Mouse (Mus musculus) cerebellum, postnatal 4 days (tissue): ENCODE data around the gene Fam171a2.
"Not testable (repeated sequence)": the region's sequence is repeated elsewhere in the genome, so short reads cannot be mapped to it uniquely, and the experiment has no call there.

ENCODE experiments used
- DNase-seq, 2 experiments: peaks; one replicate each; pipeline ENCODE4 v3.0.0; 2022; ENCODE audit warnings: low spot score in 2 of 2, mixed read lengths in 1 of 2

Fam171a2 gene

DNA sequence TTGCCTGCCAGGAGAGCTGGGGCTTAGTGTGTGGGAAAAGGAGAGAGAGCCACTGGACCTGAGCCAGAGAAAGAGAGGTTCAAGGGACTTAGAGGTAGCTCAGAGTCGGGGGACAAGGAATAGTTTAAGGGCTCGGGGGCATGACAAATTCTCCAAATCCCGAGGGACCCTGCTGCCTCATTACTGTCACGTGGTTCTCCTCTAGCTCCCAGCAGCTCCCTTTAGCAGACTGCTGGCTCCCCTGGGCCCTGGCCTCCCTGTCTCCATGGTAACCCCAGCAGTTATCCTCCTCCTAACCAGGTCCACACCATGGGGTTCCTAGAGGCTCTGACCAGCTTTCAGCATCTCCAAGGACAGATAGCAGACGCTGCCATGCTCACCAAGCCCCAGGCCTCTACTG lies 52.2 kb downstream of the Fam171a2 start:
- DNase-seq, result peak in 1 of 2 experiments; percentile 26

DNA sequence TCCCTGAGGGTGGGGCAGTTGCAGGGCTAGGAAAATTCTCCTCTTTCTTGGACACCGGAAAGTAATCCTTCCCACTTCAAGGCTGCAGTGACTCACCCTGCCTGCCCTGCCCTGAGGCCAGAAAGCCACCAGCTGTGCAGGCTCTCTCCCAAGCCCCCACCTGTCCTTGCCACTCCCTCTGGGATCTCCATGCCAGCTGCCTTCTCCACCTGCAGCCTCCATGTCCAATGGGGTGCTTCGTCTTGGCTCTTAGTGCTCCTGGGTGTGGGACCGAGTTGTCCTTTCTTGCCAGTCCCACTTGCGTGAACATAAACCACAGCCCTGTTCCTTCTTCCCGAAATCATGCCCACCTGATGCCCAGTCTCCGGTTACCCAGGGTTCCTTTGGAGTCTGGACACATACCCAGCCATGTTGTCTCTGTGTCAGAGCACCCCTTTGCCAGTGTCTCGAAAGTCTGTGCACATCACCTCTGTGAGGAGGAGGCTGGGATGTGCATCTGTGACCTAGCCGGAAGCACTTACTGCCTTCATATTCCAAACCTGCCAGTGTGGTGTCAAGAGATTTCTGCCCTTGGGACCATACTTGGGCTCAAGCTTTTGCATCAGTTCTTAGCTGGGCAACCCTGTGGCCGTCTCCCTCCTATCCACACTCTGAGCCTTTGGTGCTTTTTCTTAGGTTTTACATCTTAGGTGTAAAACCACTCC lies 52.9 kb downstream of the Fam171a2 start:
- peak in 1 of 2 experiments; percentile 21 for DNase-seq

DNA sequence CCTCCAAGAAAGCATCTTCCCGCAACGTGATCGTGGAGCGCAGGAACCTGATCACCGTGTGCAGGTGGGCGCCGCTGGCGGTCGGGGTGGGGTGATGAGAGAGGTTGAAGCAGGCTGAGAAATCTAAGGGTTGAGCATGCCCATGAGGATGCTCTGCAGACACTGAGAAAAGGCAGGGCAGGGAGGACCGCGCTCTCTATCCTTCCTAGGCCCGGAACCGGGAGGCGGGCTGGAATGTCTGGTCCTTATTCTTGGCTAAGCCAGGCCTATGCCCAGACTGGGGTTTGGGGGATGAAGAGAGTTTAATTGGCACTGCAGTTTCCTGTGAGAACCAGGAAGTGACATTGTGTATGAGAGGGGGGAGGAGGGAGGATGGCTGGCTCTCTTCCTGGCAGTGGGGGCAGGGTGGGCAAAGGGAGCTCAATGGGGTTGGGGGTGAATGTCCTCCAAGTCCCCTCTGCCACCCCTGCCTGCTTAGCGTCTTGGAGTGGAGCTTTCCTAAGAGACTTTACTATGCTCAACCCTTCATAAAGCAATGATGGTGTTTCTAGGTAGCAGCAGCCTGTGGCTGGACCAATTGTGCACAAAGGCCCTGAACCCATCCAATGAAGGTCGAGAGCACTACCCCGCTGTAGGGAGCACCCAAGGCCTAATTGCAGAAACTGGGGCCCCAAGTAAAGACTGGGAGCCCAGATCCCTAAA lies 53.6 kb downstream of the Fam171a2 start:
- peak in 1 of 2 experiments; percentile 59 for DNase-seq

DNA sequence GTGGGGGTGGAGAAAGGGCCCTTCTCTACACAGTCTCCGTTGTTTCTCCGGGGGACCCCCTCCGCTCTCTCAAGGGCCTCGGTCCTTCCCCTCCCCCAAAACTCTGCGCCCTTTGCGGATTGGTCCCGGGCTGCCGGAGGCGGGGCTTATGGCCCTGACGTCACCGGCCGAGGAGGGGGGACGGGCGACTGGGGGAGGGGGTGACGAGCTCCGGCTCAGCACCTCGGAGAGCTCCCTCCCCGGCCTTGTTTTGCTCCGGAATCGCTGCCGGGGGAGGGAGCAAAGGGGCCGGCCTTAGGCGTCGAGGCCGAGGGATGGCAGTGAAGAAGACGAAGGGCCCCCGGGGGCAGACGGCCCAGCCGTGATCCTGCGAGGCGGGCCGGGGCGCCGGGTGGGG lies 54.2 kb downstream of the Fam171a2 start, which contains the start of gene Rundc3a:
Gene Rundc3a, plus strand, starts transcription at position 166 of the 397 bp plus-strand sequence.
- DNase-seq, result peak; percentile 96 to 98

DNA sequence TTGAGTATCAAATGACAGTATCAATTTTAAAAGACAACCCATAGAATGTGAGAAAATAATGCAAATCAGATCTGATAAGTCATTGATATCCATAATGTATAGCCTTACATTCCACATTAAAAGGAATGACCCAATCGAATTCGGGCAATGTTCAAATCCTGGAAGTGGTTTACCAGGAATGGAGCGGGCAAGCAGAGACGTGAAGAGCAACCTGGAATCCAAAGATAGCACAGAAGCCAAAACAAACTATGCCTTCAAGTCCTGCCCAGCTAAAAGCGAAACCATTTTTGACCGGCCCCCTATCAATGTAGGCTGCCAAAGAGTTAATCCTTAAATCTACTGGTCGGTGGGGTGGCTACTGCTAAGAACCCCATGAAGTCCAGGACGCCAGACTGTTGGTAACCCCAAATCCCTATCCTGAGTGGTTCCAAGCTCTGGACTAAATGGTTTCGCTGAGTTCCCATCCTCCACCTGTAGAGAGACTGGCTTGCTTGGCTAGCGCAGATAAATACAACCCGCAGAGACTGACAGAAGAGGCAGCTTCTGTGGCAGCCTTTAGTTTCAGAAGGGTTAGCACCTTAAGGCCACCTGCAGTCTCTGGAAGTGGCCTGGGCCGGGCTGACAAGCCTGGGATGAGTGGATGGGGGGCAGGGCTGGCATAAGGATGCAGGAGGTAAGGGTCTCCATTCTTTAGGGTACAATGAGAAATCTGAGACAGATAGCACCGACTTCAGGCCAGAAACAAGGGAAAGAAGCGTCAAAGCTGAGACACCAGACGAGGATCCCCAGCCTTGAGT lies 54.8 kb downstream of the Fam171a2 start:
- no peak for DNase-seq

DNA sequence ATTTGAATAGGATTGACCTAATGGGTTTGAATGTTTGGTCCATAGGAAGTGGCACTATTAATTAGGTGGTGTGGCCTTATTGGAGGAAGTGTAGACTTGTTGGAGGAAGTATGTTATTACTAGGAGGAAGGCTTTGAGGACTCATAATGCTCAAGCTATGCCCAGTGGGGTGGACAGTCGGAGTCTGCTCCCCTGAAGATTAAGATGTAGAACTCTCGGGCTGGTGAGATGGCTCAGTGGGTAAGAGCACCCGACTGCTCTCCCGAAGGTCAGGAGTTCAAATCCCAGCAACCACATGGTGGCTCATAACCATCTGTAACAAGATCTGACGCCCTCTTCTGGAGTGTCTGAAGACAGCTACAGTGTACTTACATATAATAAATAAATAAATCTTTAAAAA lies 58.0 kb downstream of the Fam171a2 start:
- DNase-seq, result not testable (repeated sequence)
